Mouse (Mus musculus): ENCODE measurements at regions not wholly inside any gene's neighbourhood (a gene's known extent, or its start where the extent isn't known, plus 50 kb on each side); places are given as distances from the start of the nearest gene placed in this dataset.

DNA sequence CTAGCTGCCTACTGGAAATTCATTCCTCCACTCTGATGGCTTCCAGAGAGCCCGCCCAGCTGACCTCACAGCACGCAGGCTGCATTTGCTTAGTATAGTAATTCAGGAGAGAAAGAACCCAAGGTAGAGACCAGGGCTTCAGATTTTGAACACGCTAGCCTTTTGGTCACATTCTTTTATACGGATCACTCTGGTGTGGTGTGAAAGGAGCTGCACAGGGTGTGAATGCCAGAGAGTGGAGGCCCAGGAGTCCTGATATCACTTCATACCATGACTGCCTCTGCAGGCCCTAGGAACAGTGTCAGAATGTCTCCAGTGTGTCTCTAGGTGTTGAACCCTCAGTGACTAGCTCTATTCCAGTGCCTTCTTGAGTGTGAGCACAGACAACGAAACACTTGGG lies 164.2 kb upstream of the Npvf start:
- H3K4me3 ChIP-seq (replicated peaks; ENCODE audit: control insufficient read depth, low read depth, low read length), result no peak overlapping the region
- H3K4me1 ChIP-seq (ENCODE audit: control insufficient read depth, insufficient read depth, low read length), result no peaks in the 10 kb centered on the region
- WGBS, result 88% methylated on average over 5 of the region's 5 CpGs
- no peak for TF ChIP-seq CTCF (IDR thresholded peaks at IDR 0.05; ENCODE audit: control insufficient read depth, insufficient read depth, low read length)
- no peak overlapping the region for H3K27ac ChIP-seq (ENCODE audit: control insufficient read depth, insufficient read depth, low read depth, low read length, poor library complexity)

DNA sequence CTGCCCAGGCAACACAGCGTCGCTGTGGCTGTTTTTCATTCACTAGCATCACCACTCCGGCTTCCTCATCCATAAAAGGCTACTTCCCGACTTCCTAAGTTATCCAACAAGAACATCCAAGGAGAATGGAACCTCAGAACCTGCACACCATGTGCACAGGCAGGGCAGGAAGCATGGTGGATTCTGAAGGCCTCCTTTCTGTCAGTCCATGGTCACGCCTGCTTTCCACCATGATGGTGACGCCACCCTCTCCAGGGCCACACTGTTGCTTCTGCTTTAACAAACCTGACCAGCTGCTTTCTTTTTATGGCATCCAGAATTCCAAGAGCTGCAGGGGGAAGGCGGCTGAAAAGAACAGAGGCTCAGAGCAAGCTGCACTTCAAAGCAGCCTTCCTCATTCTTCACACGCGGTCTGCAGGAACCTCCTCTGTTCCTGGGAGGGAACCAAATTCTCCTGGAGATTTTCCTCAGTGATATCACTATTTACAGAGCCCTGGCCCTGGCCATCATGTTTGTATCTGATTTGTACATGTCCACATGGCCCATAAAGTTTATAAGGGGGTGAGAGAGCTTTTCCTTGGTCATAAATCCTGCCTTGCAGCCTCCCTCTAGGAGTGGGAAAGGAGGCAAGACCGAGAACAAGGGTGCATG lies 164.8 kb upstream of the Npvf start:
- no peak overlapping the region for H3K4me3 ChIP-seq (replicated peaks; ENCODE audit: control insufficient read depth, low read depth, low read length)
- TF ChIP-seq CTCF (IDR thresholded peaks at IDR 0.05; ENCODE audit: control insufficient read depth, insufficient read depth, low read length), result no peak
- no peak for TF ChIP-seq POLR2A (IDR thresholded peaks at IDR 0.05; ENCODE audit: borderline replicate concordance, control insufficient read depth, low read depth, low read length)
- WGBS, result 73% methylated on average over 10 of the region's 10 CpGs
- no peaks in the 10 kb centered on the region; the same call in 1 of the 2 replicates for H3K4me1 ChIP-seq (ENCODE audit: control insufficient read depth, insufficient read depth, low read length)
- no peak overlapping the region for H3K27ac ChIP-seq (ENCODE audit: control insufficient read depth, insufficient read depth, low read depth, low read length, poor library complexity)

DNA sequence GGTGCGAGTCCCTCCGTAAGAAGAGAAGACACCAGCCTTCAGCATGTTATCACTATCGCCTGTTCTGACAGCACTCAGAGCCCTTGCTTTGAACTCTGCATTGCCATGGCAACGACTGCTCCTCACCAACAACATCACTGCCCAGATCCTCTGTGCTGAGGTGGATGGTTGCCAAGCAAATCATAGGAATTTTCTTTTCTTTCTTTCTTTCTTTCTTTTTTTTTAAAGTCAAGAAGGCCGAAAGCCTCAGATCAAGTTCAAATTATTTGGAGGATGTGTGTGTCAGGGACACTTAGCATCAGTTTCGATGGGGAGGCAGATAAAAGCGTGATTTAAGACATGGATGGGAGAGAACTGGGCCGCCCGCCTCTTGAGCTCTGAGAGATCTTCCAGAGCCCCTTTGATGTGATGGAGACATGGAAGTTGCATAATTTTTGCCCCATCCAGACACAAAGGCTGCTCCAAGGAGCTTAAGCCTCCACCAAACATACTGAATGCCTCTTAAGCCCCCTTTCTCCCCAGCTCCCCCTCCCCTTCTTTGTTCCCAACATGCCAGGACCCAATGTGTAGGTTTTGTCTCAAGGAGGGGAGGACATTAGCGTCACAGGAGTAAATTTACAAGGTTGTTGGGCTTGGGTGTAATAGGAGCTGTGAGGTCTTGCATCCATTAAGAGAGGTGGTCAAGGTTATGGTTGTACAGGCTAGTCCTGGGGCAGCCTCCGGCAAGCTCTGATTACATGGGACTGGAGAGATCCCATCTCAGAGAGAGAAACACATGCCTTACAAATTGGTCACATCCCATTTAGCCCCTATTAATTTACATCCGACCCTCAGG lies 167.4 kb upstream of the Npvf start:
- 79% methylated on average over 12 of the region's 12 CpGs for WGBS
- no peak for TF ChIP-seq POLR2A (IDR thresholded peaks at IDR 0.05; ENCODE audit: borderline replicate concordance, control insufficient read depth, low read depth, low read length)
- no peak for TF ChIP-seq CTCF (IDR thresholded peaks at IDR 0.05; ENCODE audit: control insufficient read depth, insufficient read depth, low read length)
- Histone ChIP-seq H3K27ac (ENCODE audit: control insufficient read depth, insufficient read depth, low read depth, low read length, poor library complexity) (no peak overlapping the region), H3K4me3 (replicated peaks; ENCODE audit: control insufficient read depth, low read depth, low read length) (no peak overlapping the region), H3K4me1 (ENCODE audit: control insufficient read depth, insufficient read depth, low read length) (no peaks in the 10 kb centered on the region; the same call in 1 of the 2 replicates)

DNA sequence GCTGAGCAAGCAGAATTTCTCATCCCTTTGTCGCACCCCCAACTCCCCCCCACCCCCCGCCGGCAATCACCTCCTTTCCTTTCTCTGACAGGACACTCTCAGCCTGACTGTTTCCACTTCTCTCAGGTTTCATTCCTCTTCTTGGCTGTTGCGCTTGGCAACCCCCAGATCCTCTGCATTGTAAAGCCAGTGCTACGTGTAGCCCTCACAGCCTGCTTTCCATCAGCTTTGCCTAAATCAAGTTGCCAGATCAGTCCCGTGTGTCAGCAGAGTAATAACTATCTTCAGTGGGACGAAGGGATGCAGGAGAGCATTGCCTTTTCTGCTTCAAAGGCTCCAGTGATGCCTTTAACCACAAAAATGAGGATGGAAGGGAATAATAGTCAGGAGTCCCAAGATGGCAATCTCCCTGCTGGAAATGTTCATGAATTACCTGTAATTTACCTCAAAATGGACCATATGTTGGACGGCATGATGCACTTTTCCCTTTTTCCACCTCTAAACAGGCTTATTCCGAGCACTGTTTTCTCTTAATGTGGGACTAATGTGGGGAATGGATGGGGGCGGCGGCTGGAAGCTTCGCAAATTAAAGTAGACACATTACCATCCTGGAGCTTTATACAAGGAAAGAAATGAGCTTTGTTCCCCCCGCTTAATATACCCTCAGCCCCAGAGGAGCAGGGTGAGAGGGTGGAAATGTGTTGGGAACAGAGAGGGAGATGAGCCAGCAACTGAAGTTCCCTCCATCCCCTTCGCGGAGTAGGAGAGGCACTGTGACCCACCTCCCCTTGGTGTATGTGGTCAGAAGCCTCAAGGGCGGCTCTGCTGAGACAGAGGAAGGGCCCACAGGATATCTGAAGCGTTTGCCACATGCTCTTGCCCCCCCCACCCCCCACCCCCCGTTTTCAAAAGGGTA lies 168.3 kb upstream of the Npvf start:
- H3K4me3 ChIP-seq (replicated peaks; ENCODE audit: control insufficient read depth, low read depth, low read length), result no peak overlapping the region
- no peak overlapping the region for H3K27ac ChIP-seq (ENCODE audit: control insufficient read depth, insufficient read depth, low read depth, low read length, poor library complexity)
- 49% methylated on average over 18 of the region's 18 CpGs for WGBS
- TF ChIP-seq POLR2A (IDR thresholded peaks at IDR 0.05; ENCODE audit: borderline replicate concordance, control insufficient read depth, low read depth, low read length) (no peak), CTCF (IDR thresholded peaks at IDR 0.05; ENCODE audit: control insufficient read depth, insufficient read depth, low read length) (no peak)
- no peaks in the 10 kb centered on the region; the same call in 1 of the 2 replicates for H3K4me1 ChIP-seq (ENCODE audit: control insufficient read depth, insufficient read depth, low read length)

- Histone ChIP-seq H3K4me1 (ENCODE audit: control insufficient read depth, insufficient read depth, low read length) (no peaks in the 10 kb centered on the region; the same call in 1 of the 2 replicates), H3K27ac (ENCODE audit: control insufficient read depth, insufficient read depth, low read depth, low read length, poor library complexity) (no peak overlapping the region), H3K4me3 (replicated peaks; ENCODE audit: control insufficient read depth, low read depth, low read length) (no peak overlapping the region)
- TF ChIP-seq POLR2A (IDR thresholded peaks at IDR 0.05; ENCODE audit: borderline replicate concordance, control insufficient read depth, low read depth, low read length) (no peak), CTCF (IDR thresholded peaks at IDR 0.05; ENCODE audit: control insufficient read depth, insufficient read depth, low read length) (no peak)
- 5% methylated on average over 18 of the region's 18 CpGs for WGBS
These were observed 169.1 kb upstream of the Npvf start for GRCm38 (mm10) chr6:50823220-50823910.

- no peaks in the 10 kb centered on the region; the same call in 1 of the 2 replicates for H3K4me1 ChIP-seq (ENCODE audit: control insufficient read depth, insufficient read depth, low read length)
- TF ChIP-seq CTCF (IDR thresholded peaks at IDR 0.05; ENCODE audit: control insufficient read depth, insufficient read depth, low read length), result no peak
- no peak for TF ChIP-seq POLR2A (IDR thresholded peaks at IDR 0.05; ENCODE audit: borderline replicate concordance, control insufficient read depth, low read depth, low read length)
- whole genome bisulfite sequencing, result 69% methylated on average over 4 of the region's 4 CpGs
- no peak overlapping the region for H3K27ac ChIP-seq (ENCODE audit: control insufficient read depth, insufficient read depth, low read depth, low read length, poor library complexity)
- H3K4me3 ChIP-seq (replicated peaks; ENCODE audit: control insufficient read depth, low read depth, low read length), result no peak overlapping the region
These were observed 170.2 kb upstream of the Npvf start for GRCm38 (mm10) chr6:50824466-50824865.

- TF ChIP-seq POLR2A (IDR thresholded peaks at IDR 0.05; ENCODE audit: borderline replicate concordance, control insufficient read depth, low read depth, low read length) (no peak), CTCF (IDR thresholded peaks at IDR 0.05; ENCODE audit: control insufficient read depth, insufficient read depth, low read length) (no peak)
- no peak overlapping the region for H3K27ac ChIP-seq (ENCODE audit: control insufficient read depth, insufficient read depth, low read depth, low read length, poor library complexity)
- no peaks in the 10 kb centered on the region for H3K4me1 ChIP-seq (ENCODE audit: control insufficient read depth, insufficient read depth, low read length)
- no peak overlapping the region for H3K4me3 ChIP-seq (replicated peaks; ENCODE audit: control insufficient read depth, low read depth, low read length)
- 67% methylated on average over 5 of the region's 5 CpGs for WGBS
These were observed 177.5 kb upstream of the Npvf start for GRCm38 (mm10) chr6:50831725-50832124.

Measured in bone marrow, adult 2 months (tissue).